Mouse (Mus musculus) embryonic stem cell, embryonic (primary cell): ENCODE data around the gene Slc38a11.

Experiments
- CTCF ChIA-PET, 4 experiments: fragments of 300-600 bp in 2 of 4; fragments of 350-600 bp in 2 of 4; sonication (Branson Sonifier 250); formaldehyde crosslinking; loops; one replicate each; lab custom pipeline; 2022; ENCODE audit warnings: inconsistent platforms in 2 of 4; lab: Charles Lee
- POLR2A ChIA-PET, 4 experiments: fragments of 300-600 bp in 2 of 4; fragments of 350-600 bp in 2 of 4; sonication (Branson Sonifier 250); formaldehyde crosslinking; loops; one replicate each; lab custom pipeline; 2022; ENCODE audit warnings: antibody characterized with exemption in 4 of 4, inconsistent platforms in 1 of 4; lab: Charles Lee

The Slc38a11 gene

GRCm38 (mm10) chr2:65363828-65364497 lies at the start of gene Slc38a11:
TSS of gene Slc38a11 (minus strand) at chr2:65364034.
- ChIA-PET CTCF (interaction anchor here in 1 of 4 experiments (0.6 kb wide), 1 partner anchor 1046 kb away, joined by 3 read pairs; no protein-coding TSS in a partner anchor), POLR2A (interaction anchor here in 1 of 4 experiments (0.9 kb wide), 1 partner anchor 10 kb away, joined by 3 read pairs; no protein-coding TSS in a partner anchor)

GRCm38 (mm10) chr2:65407110-65407509 lies 43.3 kb upstream of the Slc38a11 start:
- ChIA-PET CTCF (no interaction called here), POLR2A (interaction anchor here in 1 of 4 experiments (1.9 kb wide), 1 partner anchor 30 kb away, joined by 4 read pairs; no protein-coding TSS in a partner anchor)

GRCm38 (mm10) chr2:65405407-65405806 lies 41.6 kb upstream of the Slc38a11 start:
- ChIA-PET CTCF (no interaction called here), POLR2A (interaction anchor here in 1 of 4 experiments (0.5 to 1.2 kb wide), 3 partner anchors 9 to 376 kb away, joined by 3 to 7 read pairs (median 3); no protein-coding TSS in a partner anchor)

GRCm38 (mm10) chr2:65402001-65402400 lies 38.2 kb upstream of the Slc38a11 start:
- POLR2A ChIA-PET: interaction anchor here in 2 of 4 experiments (0.7 to 1.9 kb wide), 8 partner anchors 9 to 162 kb away, joined by 3 to 11 read pairs (median 4); no protein-coding TSS in a partner anchor
- CTCF ChIA-PET: interaction anchor here in 1 of 4 experiments (0.7 kb wide), 1 partner anchor 9 kb away, joined by 3 read pairs; no protein-coding TSS in a partner anchor

GRCm38 (mm10) chr2:65399938-65400337 lies 36.1 kb upstream of the Slc38a11 start:
- ChIA-PET POLR2A (no interaction called here), CTCF (no interaction called here)

GRCm38 (mm10) chr2:65396128-65396527 lies 32.3 kb upstream of the Slc38a11 start:
- CTCF ChIA-PET: interaction anchor here (0.6 to 2.0 kb wide), 24 partner anchors 16 to 860 kb away, joined by 3 to 28 read pairs (median 4); partner anchors contain the start of genes Scn3a (in 4 of the 4), Scn2a (in 2 of the 4) and Ttc21b (in 2 of the 4)
- POLR2A ChIA-PET: interaction anchor here in 3 of 4 experiments (0.6 to 1.4 kb wide), 3 partner anchors 170 to 386 kb away, joined by 3 to 4 read pairs (median 4); partner anchors contain the start of gene Scn3a (in 1 of the 3)

- POLR2A ChIA-PET: no interaction called here
Observed at GRCm38 (mm10) chr2:65393061-65393460, 29.2 kb upstream of the Slc38a11 start.

GRCm38 (mm10) chr2:65391322-65391721 lies 27.5 kb upstream of the Slc38a11 start:
- CTCF ChIA-PET: interaction anchor here in 2 of 4 experiments (0.5 to 0.6 kb wide), 3 partner anchors 9 to 95 kb away, joined by 3 to 5 read pairs (median 3); no protein-coding TSS in a partner anchor
- POLR2A ChIA-PET: no interaction called here

More at GRCm38 (mm10) chr2:65393061-65393460, 29.2 kb upstream of the Slc38a11 start:
- CTCF ChIA-PET: no interaction called here

- POLR2A ChIA-PET: no interaction called here
- CTCF ChIA-PET: no interaction called here
Observed at GRCm38 (mm10) chr2:65384815-65385214, 21.0 kb upstream of the Slc38a11 start.

GRCm38 (mm10) chr2:65382485-65382884 lies 18.7 kb upstream of the Slc38a11 start:
- ChIA-PET CTCF (no interaction called here), POLR2A (no interaction called here)

GRCm38 (mm10) chr2:65378425-65378824 lies 14.6 kb upstream of the Slc38a11 start:
- ChIA-PET POLR2A (no interaction called here), CTCF (no interaction called here)

- ChIA-PET POLR2A (no interaction called here), CTCF (no interaction called here)
Observed at GRCm38 (mm10) chr2:65374410-65374809, 10.6 kb upstream of the Slc38a11 start.

GRCm38 (mm10) chr2:65373076-65373475 lies 9.2 kb upstream of the Slc38a11 start:
- POLR2A ChIA-PET: no interaction called here

GRCm38 (mm10) chr2:65360736-65361475 lies 2.9 kb downstream of the Slc38a11 start:
- ChIA-PET POLR2A (no interaction called here), CTCF (interaction anchor here in 1 of 4 experiments (0.5 kb wide), 1 partner anchor 879 kb away, joined by 3 read pairs; no protein-coding TSS in a partner anchor)

More at GRCm38 (mm10) chr2:65373076-65373475, 9.2 kb upstream of the Slc38a11 start:
- CTCF ChIA-PET: no interaction called here

GRCm38 (mm10) chr2:65347367-65347766 lies 16.5 kb downstream of the Slc38a11 start:
- POLR2A ChIA-PET: no interaction called here
- CTCF ChIA-PET: no interaction called here

GRCm38 (mm10) chr2:65346915-65347314 lies 16.9 kb downstream of the Slc38a11 start:
- POLR2A ChIA-PET: no interaction called here

GRCm38 (mm10) chr2:65346037-65346436 lies 17.8 kb downstream of the Slc38a11 start:
- ChIA-PET POLR2A (interaction anchor here in 1 of 4 experiments (0.7 kb wide), 1 partner anchor 11 kb away, joined by 3 read pairs; no protein-coding TSS in a partner anchor), CTCF (no interaction called here)

More at GRCm38 (mm10) chr2:65346915-65347314, 16.9 kb downstream of the Slc38a11 start:
- CTCF ChIA-PET: no interaction called here

- POLR2A ChIA-PET: interaction anchor here in 1 of 4 experiments (0.6 kb wide), 1 partner anchor 1142 kb away, joined by 3 read pairs; no protein-coding TSS in a partner anchor
- CTCF ChIA-PET: interaction anchor here in 1 of 4 experiments (1.3 kb wide), 1 partner anchor 10 kb away, joined by 3 read pairs; no protein-coding TSS in a partner anchor
Observed at GRCm38 (mm10) chr2:65342057-65342456, 21.8 kb downstream of the Slc38a11 start.

GRCm38 (mm10) chr2:65340839-65341238 lies 23.0 kb downstream of the Slc38a11 start:
- CTCF ChIA-PET: no interaction called here

More at GRCm38 (mm10) chr2:65340839-65341238, 23.0 kb downstream of the Slc38a11 start:
- POLR2A ChIA-PET: interaction anchor here in 1 of 4 experiments (0.6 kb wide), 1 partner anchor 227 kb away, joined by 4 read pairs; no protein-coding TSS in a partner anchor
